Mouse (Mus musculus) liver, postnatal 0 days (tissue): ENCODE data around the gene Zfp446.

Experiments
- CTCF ChIP-seq: sonication (generic); IDR thresholded peaks from 2 replicates; pipeline ENCODE4 v1.5.1; 2016; ENCODE audit warnings: antibody characterized with exemption, low read depth
- EP300 ChIP-seq: IDR thresholded peaks from 2 replicates; pipeline ENCODE4 v1.6.1; 2016; ENCODE audit warnings: antibody characterized with exemption, low read depth, mild to moderate bottlenecking

GRCm38 (mm10) chr7:12986906-12987305, 9.3 kb downstream of the Zfp446 start:
- TF ChIP-seq CTCF (no peak), EP300 (no peak)
